Mouse (Mus musculus) heart, postnatal 0 days (tissue): ENCODE measurements around the gene Map3k11. TPM values are rescaled to one million over a fixed set of nuclear protein-coding genes. Genes with fewer than 3 reads are reported as not detected.

Source experiments
- ATAC-seq: fragments of 200-750 bp; cut with Nextera tagmentation; 2 replicates; pipeline ENCODE4 v1.8.0; 2017; ENCODE audit warnings: low read depth, moderate number of reproducible peaks, moderate library complexity; ENCODE audit not compliant: insufficient read depth
- DNase-seq: peaks from one replicate; pipeline ENCODE4 v3.0.0-alpha.2; 2016; ENCODE audit warnings: low spot score
- H3K27ac ChIP-seq: fragments of 300-500 bp; sonication (generic); 2 replicates; pipeline ENCODE4 v1.5.1; 2014; ENCODE audit warnings: low read depth, mild to moderate bottlenecking
- H3K27me3 ChIP-seq: fragments of 300-500 bp; sonication (generic); 2 replicates; pipeline ENCODE4 v1.6.1; 2014; ENCODE audit warnings: low read length, mixed read lengths; ENCODE audit not compliant: control insufficient read depth, insufficient read depth
- H3K36me3 ChIP-seq: fragments of 300-500 bp; sonication (generic); replicated peaks from 2 replicates; pipeline ENCODE4 v1.6.1; 2014; ENCODE audit warnings: low read length, mixed read lengths; ENCODE audit not compliant: control insufficient read depth, insufficient read depth
- H3K4me1 ChIP-seq: fragments of 300-500 bp; sonication (generic); 2 replicates; pipeline ENCODE4 v1.6.1; 2014; ENCODE audit warnings: antibody characterized with exemption; ENCODE audit not compliant: control insufficient read depth, insufficient read depth
- H3K4me2 ChIP-seq: fragments of 300-500 bp; sonication (generic); 2 replicates; pipeline ENCODE4 v1.6.1; 2014; ENCODE audit warnings: low read depth, mild to moderate bottlenecking, low read length, moderate library complexity
- H3K4me3 ChIP-seq: fragments of 300-500 bp; sonication (generic); 2 replicates; pipeline ENCODE4 v1.5.1; 2014; ENCODE audit warnings: low read depth, low read length
- H3K9ac ChIP-seq: fragments of 300-500 bp; sonication (generic); replicated peaks from 2 replicates; pipeline ENCODE4 v1.6.1; 2014; ENCODE audit warnings: low read depth, low read length, mixed read lengths
- H3K9me3 ChIP-seq: fragments of 300-500 bp; sonication (generic); replicated peaks from 2 replicates; pipeline ENCODE4 v1.6.1; 2016; ENCODE audit warnings: low read length; ENCODE audit not compliant: control insufficient read depth
- CTCF ChIP-seq: IDR thresholded peaks from 2 replicates; pipeline ENCODE4 v1.5.1; 2016; ENCODE audit warnings: antibody characterized with exemption, control low read depth, low read depth
- EP300 ChIP-seq: IDR thresholded peaks from 2 replicates; pipeline ENCODE4 v1.6.1; 2016; ENCODE audit warnings: antibody characterized with exemption, low read depth
- WGBS: fragments of 180-500 bp; shearing (Covaris S2); extraction: QIAGEN DNeasy Blood & Tissue Kit; methylation state at CpG from one replicate; pipeline ENCODE4 v1.1.7; 2014; 5-methylcytosine and 5-hydroxymethylcytosine counted together
- polyA plus RNA-seq: library from polyadenylated mRNA; unstranded; fragments of >200 nt; fragmentation: Nextera tagmentation; extraction: Ambion mirVana; gene quantifications from 2 replicates; pipeline ENCODE4 v1.2.1, GENCODE M21; 2015
- total RNA-seq: library from RNA; depleted of rRNA; stranded (reverse); fragments of >200 nt; gene quantifications from 2 replicates; pipeline ENCODE4 v1.2.3, GENCODE M21; 2014; ENCODE audit warnings: low replicate concordance; rRNA removed

Gene Map3k11
- total RNA-seq (43.5 and 51.5 TPM in 2 replicates), polyA plus RNA-seq (16.3 and 17.0 TPM in 2 replicates)

GRCm38 (mm10) chr19:5688200-5689087 is at the start of gene Map3k11, which contains the start of gene Pcnx3:
Gene Map3k11 (plus strand): TSS chr19:5688742.
Gene Pcnx3 (minus strand): TSS chr19:5688908.
- TF ChIP-seq CTCF (no peak; the same call in 1 of the 2 replicates), EP300 (no peak; the same call in 1 of the 2 replicates)
- DNase-seq = peak; percentile 100
- peaks cover 13% of the 10 kb centered on the region for H3K4me1 ChIP-seq
- peak within 1 kb of the TSS; percentile 82 for H3K4me3 ChIP-seq
- WGBS = under 1% methylated on average over 69 of the region's 69 CpGs
- peak within 1 kb of the TSS; percentile 77 for H3K9ac ChIP-seq
- H3K9me3 ChIP-seq = no peaks in the 10 kb centered on the region
- ATAC-seq = peak; percentile 89
- H3K36me3 ChIP-seq = peaks cover 44% of the 10 kb centered on the region
- no peaks in the 10 kb centered on the region for H3K27me3 ChIP-seq
- peak within 1 kb of the TSS; percentile 94 for H3K27ac ChIP-seq
- peak within 1 kb of the TSS; percentile 95 for H3K4me2 ChIP-seq

- Histone ChIP-seq H3K4me2 (no peak overlapping the region), H3K4me3 (no peak overlapping the region), H3K27me3 (no peaks in the 10 kb centered on the region), H3K4me1 (peaks cover 16% of the 10 kb centered on the region), H3K36me3 (peaks cover 56% of the 10 kb centered on the region), H3K9ac (no peak overlapping the region), H3K27ac (no peak overlapping the region), H3K9me3 (no peaks in the 10 kb centered on the region)
- WGBS = 29% methylated on average over 9 of the region's 9 CpGs
- ATAC-seq (no peak), DNase-seq (peak; percentile 27)
- TF ChIP-seq EP300 = no peak
- no peak for TF ChIP-seq CTCF
Measured at GRCm38 (mm10) chr19:5640339-5640738, 48.2 kb upstream of the Map3k11 start.

GRCm38 (mm10) chr19:5641021-5641420 is 47.5 kb upstream of the Map3k11 start:
- ATAC-seq = no peak
- no peaks in the 10 kb centered on the region for H3K9me3 ChIP-seq
- TF ChIP-seq CTCF (no peak), EP300 (no peak)
- no peak for DNase-seq
- H3K4me3 ChIP-seq = no peak overlapping the region
- peaks cover 16% of the 10 kb centered on the region for H3K4me1 ChIP-seq
- H3K36me3 ChIP-seq = peaks cover 63% of the 10 kb centered on the region
- H3K27me3 ChIP-seq = no peaks in the 10 kb centered on the region
- H3K27ac ChIP-seq = no peak overlapping the region
- 85% methylated on average over 17 of the region's 17 CpGs for WGBS
- H3K4me2 ChIP-seq = no peak overlapping the region
- no peak overlapping the region for H3K9ac ChIP-seq

- Histone ChIP-seq H3K27me3 (no peaks in the 10 kb centered on the region), H3K27ac (no peak overlapping the region), H3K9me3 (no peaks in the 10 kb centered on the region), H3K4me3 (no peak overlapping the region), H3K4me1 (peaks cover 11% of the 10 kb centered on the region), H3K9ac (no peak overlapping the region), H3K4me2 (no peak overlapping the region), H3K36me3 (peaks cover 69% of the 10 kb centered on the region)
- ATAC-seq (no peak), DNase-seq (no peak)
- WGBS = 83% methylated on average over 8 of the region's 8 CpGs
- TF ChIP-seq CTCF (no peak), EP300 (no peak)
Measured at GRCm38 (mm10) chr19:5641641-5642040, 46.9 kb upstream of the Map3k11 start.

- Histone ChIP-seq H3K27ac (no peak overlapping the region), H3K27me3 (no peaks in the 10 kb centered on the region), H3K9me3 (no peaks in the 10 kb centered on the region), H3K4me2 (no peak overlapping the region), H3K9ac (no peak overlapping the region), H3K36me3 (peaks cover 75% of the 10 kb centered on the region), H3K4me1 (peaks cover 8% of the 10 kb centered on the region; the same call in 1 of the 2 replicates), H3K4me3 (no peak overlapping the region)
- WGBS = 96% methylated on average over 9 of the region's 9 CpGs
- no peak for TF ChIP-seq EP300
- TF ChIP-seq CTCF = no peak
- no peak for DNase-seq
- ATAC-seq = no peak
Measured at GRCm38 (mm10) chr19:5645280-5645679, 43.3 kb upstream of the Map3k11 start.
